Mouse (Mus musculus): ENCODE measurements around the gene Sf3b5. TPM values are rescaled to one million over a fixed set of nuclear protein-coding genes. Genes with fewer than 3 reads are reported as not detected.

Sf3b5 gene
- total RNA-seq (2017): 6.5 and 9.1 TPM in 2 replicates

DNA sequence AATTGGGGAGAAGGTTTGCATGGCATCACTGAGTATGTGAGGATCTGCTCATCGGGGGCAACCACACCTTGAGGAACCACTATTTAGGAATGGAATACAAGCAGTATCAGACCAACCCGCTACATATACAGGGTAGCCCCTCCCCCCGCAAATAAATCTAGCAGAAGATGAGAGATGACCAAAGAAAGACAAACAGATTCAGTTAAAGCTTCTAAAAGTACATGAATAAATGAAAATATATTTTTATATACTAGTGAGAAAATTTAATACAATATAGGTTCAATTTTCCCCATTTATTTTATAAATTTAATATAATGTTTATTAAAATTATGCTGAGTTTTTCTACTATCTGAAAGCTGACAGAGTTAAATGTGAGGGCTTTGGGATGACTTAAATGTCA, at the start of gene Sf3b5:
Gene Sf3b5 (plus strand): TSS at position 301 of the 400 bp plus-strand sequence.
- ATAC-seq (ENCODE audit: extremely low read depth, insufficient number of reproducible peaks, low FRiP score, poor library complexity, severe bottlenecking): no peak

DNA sequence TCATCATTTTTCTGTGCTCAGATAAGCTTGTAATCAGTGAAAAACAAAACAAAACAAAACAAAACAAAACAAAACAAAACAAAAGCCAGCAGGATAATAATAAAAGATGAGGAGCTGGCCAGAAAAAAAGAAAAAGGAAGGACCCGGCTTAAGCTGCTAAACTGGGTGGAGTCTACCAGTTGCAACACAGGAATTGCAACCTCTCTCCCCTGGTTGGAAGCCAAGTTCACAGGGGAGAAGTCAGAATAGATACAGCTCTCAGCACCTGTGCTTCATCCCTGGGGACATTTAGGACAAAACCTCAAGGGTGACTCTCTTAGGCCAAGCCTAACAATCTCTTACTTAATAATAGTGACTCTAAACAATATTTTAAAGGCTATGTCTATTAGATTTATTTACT, 49.3 kb upstream of the Sf3b5 start:
- peak; percentile 60; the same call in 1 of the 2 replicates for ATAC-seq (ENCODE audit: extremely low read depth, insufficient number of reproducible peaks, low FRiP score, poor library complexity, severe bottlenecking)

DNA sequence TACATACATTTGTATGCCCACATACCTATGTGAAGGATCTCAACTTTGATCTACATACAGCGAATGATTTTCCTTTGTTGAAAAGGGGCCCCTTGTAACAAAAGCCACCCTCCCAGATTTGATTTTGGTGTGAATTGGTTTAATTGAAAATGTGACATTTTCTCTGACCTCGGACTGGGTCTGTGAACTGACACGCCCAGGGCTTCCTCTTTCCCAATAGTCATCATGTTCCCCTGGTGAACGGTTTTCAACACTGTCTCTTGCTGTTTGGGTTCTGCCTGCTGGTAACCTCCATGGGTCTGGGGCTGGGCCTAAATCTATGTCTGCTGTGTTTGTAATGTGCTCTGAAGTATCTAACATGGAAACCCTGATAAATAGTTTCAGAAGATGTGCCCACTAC, 47.9 kb upstream of the Sf3b5 start:
- ATAC-seq (ENCODE audit: extremely low read depth, insufficient number of reproducible peaks, low FRiP score, poor library complexity, severe bottlenecking): peak; percentile 57

GRCm38 (mm10) chr10:12961546-12961945, 43.6 kb upstream of the Sf3b5 start:
- no peak for ATAC-seq (ENCODE audit: extremely low read depth, insufficient number of reproducible peaks, low FRiP score, poor library complexity, severe bottlenecking)

GRCm38 (mm10) chr10:12962238-12962637, 42.9 kb upstream of the Sf3b5 start:
- no peak for ATAC-seq (ENCODE audit: extremely low read depth, insufficient number of reproducible peaks, low FRiP score, poor library complexity, severe bottlenecking)

DNA sequence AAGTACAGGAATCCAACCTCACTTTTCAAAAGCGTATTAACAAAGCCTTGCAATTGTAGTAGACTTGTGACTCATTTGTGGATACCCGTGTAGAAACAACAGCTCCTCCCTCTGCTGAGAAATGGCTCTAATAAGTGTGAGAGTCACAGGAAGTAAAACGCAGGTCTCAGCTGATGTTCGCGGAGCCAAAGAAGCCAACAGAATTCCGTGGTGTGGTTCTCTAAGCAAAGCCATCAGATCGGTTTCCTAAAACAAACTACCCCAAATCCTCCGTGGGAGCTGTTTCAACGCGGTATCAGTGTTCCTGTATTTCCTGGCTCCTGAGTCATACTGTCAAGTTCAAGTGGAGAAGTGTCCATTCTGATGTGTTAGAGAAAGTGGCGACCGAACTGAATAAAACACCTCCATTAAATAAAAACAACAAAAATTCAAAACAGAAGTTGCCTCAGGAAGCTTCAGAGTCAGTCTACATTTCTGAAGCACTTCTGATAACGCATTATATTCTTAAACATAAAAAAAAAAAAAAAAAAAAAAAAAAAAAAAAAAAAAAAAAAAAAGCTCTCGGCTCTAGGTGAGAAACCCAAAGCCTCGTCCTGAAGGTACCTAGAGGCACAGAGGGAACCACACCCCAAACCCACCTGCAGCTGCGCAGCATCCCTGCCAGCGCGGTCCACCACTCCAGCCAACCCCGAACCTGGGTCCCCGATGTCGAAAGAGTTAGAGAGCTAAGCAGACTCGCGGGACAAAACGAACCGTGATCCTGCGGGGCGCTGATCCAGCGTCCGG, 41.6 kb upstream of the Sf3b5 start:
- ATAC-seq (ENCODE audit: extremely low read depth, insufficient number of reproducible peaks, low FRiP score, poor library complexity, severe bottlenecking): peak; percentile 39; the same call in 1 of the 2 replicates

DNA sequence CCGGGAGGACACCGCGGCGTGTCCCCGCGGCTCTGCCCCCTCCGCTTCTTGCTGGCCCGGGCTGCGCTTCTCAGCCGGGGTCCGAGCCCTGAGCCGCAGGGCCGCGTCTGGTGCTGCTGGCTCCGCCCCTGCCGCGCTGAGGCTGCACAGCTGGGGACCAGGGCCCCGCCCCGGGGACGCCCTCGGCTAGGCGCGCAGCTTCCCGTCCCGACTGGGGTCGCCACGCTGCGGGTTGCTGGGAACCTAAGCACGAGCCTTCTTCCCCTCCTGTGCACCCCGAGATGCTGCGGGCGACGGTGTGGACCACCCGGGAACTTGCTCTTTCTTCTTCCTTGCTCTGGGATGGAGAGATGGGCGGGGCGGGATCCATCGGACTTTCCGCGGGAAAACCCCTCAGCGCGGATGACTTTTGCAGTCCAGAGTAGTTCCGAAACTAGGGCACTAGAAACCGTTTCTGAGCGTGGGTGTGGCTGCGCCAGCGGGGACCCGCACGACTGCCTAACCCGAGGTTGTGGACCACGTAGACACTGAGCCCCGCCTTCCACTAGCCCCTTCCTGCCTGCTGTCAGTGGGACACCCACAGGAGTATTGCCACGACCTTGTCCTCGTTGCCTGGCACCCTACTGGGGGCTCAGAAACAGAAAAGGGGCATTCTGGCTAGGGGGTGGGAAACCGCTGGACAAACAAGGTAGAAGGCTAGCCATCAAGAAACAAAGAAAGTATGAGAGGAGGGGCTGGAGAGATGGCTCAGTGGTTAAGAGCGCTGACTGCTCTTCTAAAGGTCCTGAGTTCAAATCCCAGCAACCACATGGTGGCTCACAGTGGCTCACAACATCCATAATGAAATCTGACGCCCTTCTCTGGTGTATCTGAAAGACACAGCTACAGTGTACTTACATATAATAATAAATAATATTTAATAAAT, 40.7 kb upstream of the Sf3b5 start, which contains the start of gene Stx11:
Gene Stx11 (minus strand): TSS at position 148 of the 925 bp plus-strand sequence.
- ATAC-seq (ENCODE audit: extremely low read depth, insufficient number of reproducible peaks, low FRiP score, poor library complexity, severe bottlenecking): peak; percentile 73

DNA sequence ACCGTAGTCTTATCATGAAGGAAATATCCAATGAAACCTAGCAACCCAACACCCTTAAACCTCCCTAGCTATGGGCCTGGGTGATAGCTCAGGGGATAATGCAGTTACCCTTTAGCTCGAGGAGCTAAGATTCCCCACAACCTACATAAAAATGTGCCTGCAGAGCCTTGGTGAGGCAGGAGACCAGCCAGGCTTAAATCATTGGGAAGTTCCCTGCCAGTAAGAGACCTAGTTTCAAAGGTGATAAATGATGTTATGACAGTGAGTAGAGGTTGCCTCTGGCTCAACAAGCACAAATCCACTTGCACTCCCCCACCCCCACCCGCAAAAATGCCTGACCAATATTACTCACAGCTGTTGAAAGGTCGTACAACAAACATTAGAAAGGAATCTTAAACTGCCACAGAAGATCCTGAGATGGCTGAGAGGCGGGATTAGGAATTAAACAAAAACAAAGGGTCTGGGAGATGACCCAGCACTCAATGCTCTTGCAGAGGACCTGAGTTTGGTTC, 39.4 kb upstream of the Sf3b5 start:
- no peak for ATAC-seq (ENCODE audit: extremely low read depth, insufficient number of reproducible peaks, low FRiP score, poor library complexity, severe bottlenecking)

GRCm38 (mm10) chr10:12974572-12974971, 30.6 kb upstream of the Sf3b5 start:
- ATAC-seq (ENCODE audit: extremely low read depth, insufficient number of reproducible peaks, low FRiP score, poor library complexity, severe bottlenecking): no peak

DNA sequence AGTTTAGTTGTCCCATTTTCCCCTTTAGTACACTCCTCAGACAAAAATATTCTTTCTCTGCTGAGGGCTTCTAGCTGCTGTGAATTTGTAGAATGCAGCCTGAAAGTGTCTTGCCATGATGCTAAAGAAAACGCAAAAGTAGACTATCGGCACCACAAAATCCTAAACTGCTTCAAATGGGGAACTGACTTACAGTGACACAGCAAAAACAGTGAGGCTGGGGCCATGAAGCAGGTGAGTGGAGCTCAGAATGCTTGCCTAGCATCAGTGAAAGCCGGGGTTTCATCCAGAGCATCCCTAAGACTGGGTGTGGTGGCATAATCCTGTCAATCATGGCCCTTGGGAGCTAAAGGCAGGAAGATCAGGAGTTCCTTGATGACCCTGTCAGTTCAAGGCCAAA, 29.7 kb upstream of the Sf3b5 start:
- ATAC-seq (ENCODE audit: extremely low read depth, insufficient number of reproducible peaks, low FRiP score, poor library complexity, severe bottlenecking): peak; percentile 71

DNA sequence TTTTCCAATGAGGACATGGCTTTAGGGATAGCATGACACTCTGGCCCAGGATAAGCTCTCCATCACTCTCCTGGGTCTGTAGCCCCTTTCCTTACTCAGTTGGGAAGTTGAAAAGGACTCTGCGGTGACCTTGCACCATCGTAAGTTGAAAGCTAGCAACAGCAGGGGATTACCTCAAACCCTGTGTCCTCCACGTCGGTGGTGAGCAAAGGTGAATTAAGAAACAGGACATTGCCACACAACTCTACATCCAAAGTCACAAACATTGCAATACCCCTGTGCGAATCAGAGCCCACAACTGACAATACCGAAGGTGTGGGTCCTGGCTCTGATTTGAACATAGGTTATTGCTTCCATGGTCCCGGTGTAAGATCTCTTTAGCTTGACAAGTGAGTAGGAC, 29.2 kb upstream of the Sf3b5 start:
- peak; percentile 68 for ATAC-seq (ENCODE audit: extremely low read depth, insufficient number of reproducible peaks, low FRiP score, poor library complexity, severe bottlenecking)

DNA sequence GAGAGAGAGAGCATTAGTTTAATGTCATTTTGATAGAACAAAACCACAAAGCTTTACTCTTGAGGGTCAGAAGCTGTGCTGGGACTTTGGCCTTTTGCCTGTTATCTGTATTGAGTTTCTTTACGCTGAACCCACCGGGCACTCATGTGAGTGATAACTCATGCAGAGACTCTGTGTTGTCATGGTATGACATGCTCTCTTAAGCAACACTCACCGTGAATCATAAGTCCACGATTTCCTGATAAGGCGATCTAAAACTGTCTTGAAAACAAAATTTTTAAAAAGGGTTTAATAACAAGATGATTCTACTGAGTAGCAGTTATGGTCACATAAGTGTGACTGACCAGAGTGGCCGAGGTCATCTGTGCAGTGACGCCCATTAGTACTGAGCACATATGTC, 28.6 kb upstream of the Sf3b5 start:
- ATAC-seq (ENCODE audit: extremely low read depth, insufficient number of reproducible peaks, low FRiP score, poor library complexity, severe bottlenecking): no peak; the same call in 1 of the 2 replicates

DNA sequence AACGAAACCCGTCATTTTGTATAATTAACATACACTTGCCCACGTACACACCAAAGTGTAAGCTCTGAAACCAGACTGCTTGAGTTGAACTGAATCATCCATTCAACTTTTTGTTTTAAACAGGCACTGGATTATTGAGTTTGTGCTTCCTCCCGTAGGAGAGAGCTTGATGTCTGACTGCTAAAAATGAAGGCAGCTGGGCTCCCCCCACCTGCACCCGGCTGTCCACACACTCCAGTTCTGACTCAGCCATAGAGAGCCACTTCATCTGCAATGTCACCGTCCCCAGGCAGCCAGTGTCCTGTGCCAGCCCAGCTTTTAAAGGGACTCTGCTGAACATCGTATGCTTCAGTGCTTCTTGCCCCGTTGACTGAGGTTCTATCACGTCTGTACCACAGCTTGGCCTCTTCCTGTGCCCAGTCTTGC, 27.3 kb upstream of the Sf3b5 start:
- no peak for ATAC-seq (ENCODE audit: extremely low read depth, insufficient number of reproducible peaks, low FRiP score, poor library complexity, severe bottlenecking)

GRCm38 (mm10) chr10:12981071-12981470, 24.1 kb upstream of the Sf3b5 start:
- no peak for ATAC-seq (ENCODE audit: extremely low read depth, insufficient number of reproducible peaks, low FRiP score, poor library complexity, severe bottlenecking)

- no peak for ATAC-seq (ENCODE audit: extremely low read depth, insufficient number of reproducible peaks, low FRiP score, poor library complexity, severe bottlenecking)
Observed at GRCm38 (mm10) chr10:12983516-12983915, 21.6 kb upstream of the Sf3b5 start.

DNA sequence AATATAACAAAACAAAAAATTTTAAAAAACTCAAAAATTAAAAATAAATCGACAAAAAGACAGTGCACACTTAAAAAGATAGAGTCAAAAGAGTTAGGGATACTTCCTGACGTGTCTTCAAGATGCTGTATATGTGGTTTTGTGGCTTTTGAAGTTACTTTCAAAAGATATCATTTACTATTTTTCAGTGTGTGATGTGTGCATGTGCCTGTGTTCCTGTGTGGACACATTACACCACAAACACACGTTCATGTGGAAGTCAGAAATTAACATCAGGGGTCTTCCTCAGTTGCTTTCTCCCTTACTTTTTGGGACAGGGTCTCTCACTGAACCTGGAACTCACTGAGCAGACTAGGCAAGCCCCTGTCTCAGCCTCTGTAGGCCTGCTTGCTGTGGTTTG, 20.1 kb upstream of the Sf3b5 start:
- no peak for ATAC-seq (ENCODE audit: extremely low read depth, insufficient number of reproducible peaks, low FRiP score, poor library complexity, severe bottlenecking)

- no peak for ATAC-seq (ENCODE audit: extremely low read depth, insufficient number of reproducible peaks, low FRiP score, poor library complexity, severe bottlenecking)
Observed at GRCm38 (mm10) chr10:12986485-12986884, 18.7 kb upstream of the Sf3b5 start.

GRCm38 (mm10) chr10:12986943-12987342, 18.2 kb upstream of the Sf3b5 start:
- no peak for ATAC-seq (ENCODE audit: extremely low read depth, insufficient number of reproducible peaks, low FRiP score, poor library complexity, severe bottlenecking)

DNA sequence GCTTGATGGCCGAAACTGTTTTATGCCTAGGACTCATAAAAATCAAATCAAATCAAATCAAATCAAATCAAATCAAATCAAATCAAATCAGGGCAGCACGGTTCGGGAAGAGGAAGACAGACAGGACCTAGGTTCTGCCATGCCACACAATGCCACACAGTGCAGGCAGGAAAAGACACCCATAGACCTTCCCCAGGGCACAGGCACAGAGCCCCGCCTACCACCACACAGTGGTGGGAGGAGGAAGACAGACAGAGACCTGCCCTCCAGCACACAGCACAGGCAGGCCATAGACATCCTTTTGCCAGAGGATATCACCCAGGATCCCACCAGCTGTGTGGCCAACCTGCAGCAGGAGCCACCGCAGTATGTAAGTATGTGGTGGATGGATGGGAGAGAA, 13.2 kb upstream of the Sf3b5 start:
- no peak for ATAC-seq (ENCODE audit: extremely low read depth, insufficient number of reproducible peaks, low FRiP score, poor library complexity, severe bottlenecking)

All from neutrophil, adult 5-6 weeks (primary cell).